Mouse (Mus musculus) embryonic facial prominence, embryonic 11.5 days (tissue): ENCODE measurements around the gene Tbc1d2. TPM values are rescaled to one million over a fixed set of nuclear protein-coding genes. Genes with fewer than 3 reads are reported as not detected.
"Not testable (repeated sequence)": the region's sequence is repeated elsewhere in the genome, so short reads cannot be mapped to it uniquely, and the experiment has no call there.

ENCODE experiments used
- ATAC-seq: fragments of 200-750 bp; cut with Nextera tagmentation; replicated peaks from 2 replicates; pipeline ENCODE4 v1.8.0; 2017; ENCODE audit warnings: low read depth; ENCODE audit not compliant: insufficient number of reproducible peaks, low FRiP score, low TSS enrichment
- DNase-seq: peaks from one replicate; pipeline ENCODE4 v3.0.0-alpha.2; 2015; ENCODE audit warnings: low spot score
- H3K27ac ChIP-seq: fragments of 300-500 bp; sonication (generic); replicated peaks from 2 replicates; pipeline ENCODE4 v1.5.1; 2014; ENCODE audit warnings: mild to moderate bottlenecking, low read depth, low read length, control low read depth
- H3K27me3 ChIP-seq: fragments of 300-500 bp; sonication (generic); 2 replicates; pipeline ENCODE4 v1.6.1; 2014; ENCODE audit warnings: mild to moderate bottlenecking, low read length, moderate library complexity, mixed read lengths; ENCODE audit not compliant: control insufficient read depth, insufficient read depth
- H3K36me3 ChIP-seq: fragments of 300-500 bp; sonication (generic); replicated peaks from 2 replicates; pipeline ENCODE4 v1.6.1; 2014; ENCODE audit warnings: low read depth, mild to moderate bottlenecking, low read length, moderate library complexity, mixed read lengths; ENCODE audit not compliant: control insufficient read depth, insufficient read depth
- H3K4me1 ChIP-seq: fragments of 300-500 bp; sonication (generic); 2 replicates; pipeline ENCODE4 v1.6.1; 2014; ENCODE audit warnings: low read length, mixed read lengths; ENCODE audit not compliant: control insufficient read depth, insufficient read depth
- H3K4me2 ChIP-seq: fragments of 300-500 bp; sonication (generic); 2 replicates; pipeline ENCODE4 v1.6.1; 2014; ENCODE audit warnings: low read depth, mild to moderate bottlenecking, control low read depth, low read length, moderate library complexity
- H3K4me3 ChIP-seq: fragments of 300-500 bp; sonication (generic); 2 replicates; pipeline ENCODE4 v1.5.1; 2014; ENCODE audit warnings: low read depth, low read length, control low read depth
- H3K9ac ChIP-seq: fragments of 300-500 bp; sonication (generic); replicated peaks from 2 replicates; pipeline ENCODE4 v1.6.1; 2014; ENCODE audit warnings: mild to moderate bottlenecking, control low read depth, low read length
- H3K9me3 ChIP-seq: fragments of 300-500 bp; sonication (generic); replicated peaks from 2 replicates; pipeline ENCODE4 v1.6.1; 2016; ENCODE audit warnings: mild to moderate bottlenecking, low read length, inconsistent platforms, mixed read lengths; ENCODE audit not compliant: control insufficient read depth
- WGBS: fragments of 180-500 bp; shearing (Covaris S2); extraction: QIAGEN DNeasy Blood & Tissue Kit; methylation state at CpG from one replicate; pipeline ENCODE4 v1.1.7; 2014; 5-methylcytosine and 5-hydroxymethylcytosine counted together
- polyA plus RNA-seq: library from polyadenylated mRNA; unstranded; fragments of >200 nt; fragmentation: Nextera tagmentation; extraction: Ambion mirVana; gene quantifications from 2 replicates; pipeline ENCODE4 v1.2.1, GENCODE M21; 2014

Gene Tbc1d2
- polyA plus RNA-seq, 1 experiment from 2014 or later, result 1.3 TPM

- not testable (repeated sequence) for H3K4me2 ChIP-seq, H3K9ac ChIP-seq, H3K4me3 ChIP-seq, H3K36me3 ChIP-seq, H3K9me3 ChIP-seq, ATAC-seq, H3K4me1 ChIP-seq, H3K27me3 ChIP-seq, H3K27ac ChIP-seq, DNase-seq
- WGBS, result 90% methylated on average over 10 of the region's 10 CpGs
Measured at GRCm38 (mm10) chr4:46637250-46637649, 12.8 kb downstream of the Tbc1d2 start.

- 82% methylated on average over 16 of the region's 16 CpGs for WGBS
- no peaks in the 10 kb centered on the region for H3K36me3 ChIP-seq
- no peak overlapping the region for H3K27ac ChIP-seq
- DNase-seq (no peak), ATAC-seq (no peak)
- no peak overlapping the region for H3K4me3 ChIP-seq
- H3K27me3 ChIP-seq, result no peaks in the 10 kb centered on the region
- H3K4me2 ChIP-seq, result no peak overlapping the region
- H3K4me1 ChIP-seq, result no peaks in the 10 kb centered on the region
- H3K9ac ChIP-seq, result no peak overlapping the region
- no peaks in the 10 kb centered on the region for H3K9me3 ChIP-seq
Measured at GRCm38 (mm10) chr4:46635702-46636430, 14.1 kb downstream of the Tbc1d2 start.

- Histone ChIP-seq H3K36me3 (no peaks in the 10 kb centered on the region), H3K4me2 (no peak overlapping the region), H3K9me3 (no peaks in the 10 kb centered on the region), H3K4me1 (no peaks in the 10 kb centered on the region), H3K27ac (no peak overlapping the region), H3K9ac (no peak overlapping the region), H3K4me3 (no peak overlapping the region), H3K27me3 (no peaks in the 10 kb centered on the region)
- WGBS, result 62% methylated on average over 6 of the region's 6 CpGs
- DNase-seq (no peak), ATAC-seq (no peak)
Measured at GRCm38 (mm10) chr4:46634881-46635280, 15.1 kb downstream of the Tbc1d2 start.

GRCm38 (mm10) chr4:46633565-46633964 lies 16.4 kb downstream of the Tbc1d2 start:
- H3K9me3 ChIP-seq, H3K27ac ChIP-seq, H3K4me1 ChIP-seq, H3K4me3 ChIP-seq, H3K36me3 ChIP-seq, ATAC-seq, H3K27me3 ChIP-seq, DNase-seq, H3K9ac ChIP-seq, H3K4me2 ChIP-seq: not testable (repeated sequence)
- 66% methylated on average over 6 of the region's 6 CpGs for WGBS

GRCm38 (mm10) chr4:46632465-46632864 lies 17.5 kb downstream of the Tbc1d2 start:
- WGBS, result 78% methylated on average over 2 of the region's 2 CpGs
- no peaks in the 10 kb centered on the region for H3K36me3 ChIP-seq
- ATAC-seq, result no peak

GRCm38 (mm10) chr4:46630390-46630789 lies 19.6 kb downstream of the Tbc1d2 start:
- Histone ChIP-seq H3K9ac (no peak overlapping the region), H3K9me3 (no peaks in the 10 kb centered on the region), H3K4me1 (no peaks in the 10 kb centered on the region; the same call in 1 of the 2 replicates), H3K4me3 (no peak overlapping the region), H3K27me3 (no peaks in the 10 kb centered on the region), H3K36me3 (no peaks in the 10 kb centered on the region), H3K4me2 (no peak overlapping the region), H3K27ac (no peak overlapping the region)
- no peak for DNase-seq
- no peak for ATAC-seq
- WGBS, result 56% methylated on average over 9 of the region's 9 CpGs

More at GRCm38 (mm10) chr4:46632465-46632864, 17.5 kb downstream of the Tbc1d2 start:
- Histone ChIP-seq H3K4me3 (no peak overlapping the region), H3K4me1 (no peaks in the 10 kb centered on the region; the same call in 1 of the 2 replicates), H3K27me3 (no peaks in the 10 kb centered on the region), H3K9me3 (no peaks in the 10 kb centered on the region), H3K27ac (no peak overlapping the region), H3K4me2 (no peak overlapping the region), H3K9ac (no peak overlapping the region)
- no peak for DNase-seq

GRCm38 (mm10) chr4:46628873-46629272 lies 21.1 kb downstream of the Tbc1d2 start:
- Histone ChIP-seq H3K36me3 (no peaks in the 10 kb centered on the region), H3K27ac (no peak overlapping the region), H3K4me3 (no peak overlapping the region), H3K9ac (no peak overlapping the region), H3K4me2 (no peak overlapping the region), H3K4me1 (no peaks in the 10 kb centered on the region; the same call in 1 of the 2 replicates), H3K27me3 (no peaks in the 10 kb centered on the region), H3K9me3 (no peaks in the 10 kb centered on the region)
- 45% methylated on average over 9 of the region's 9 CpGs for WGBS
- ATAC-seq (no peak), DNase-seq (no peak)

GRCm38 (mm10) chr4:46628081-46628480 lies 21.9 kb downstream of the Tbc1d2 start:
- Histone ChIP-seq H3K27me3 (no peaks in the 10 kb centered on the region), H3K27ac (no peak overlapping the region), H3K9ac (no peak overlapping the region), H3K4me1 (no peaks in the 10 kb centered on the region; the same call in 1 of the 2 replicates), H3K36me3 (no peaks in the 10 kb centered on the region), H3K4me3 (no peak overlapping the region), H3K9me3 (no peaks in the 10 kb centered on the region), H3K4me2 (no peak overlapping the region)
- no peak for DNase-seq
- no peak for ATAC-seq
- 86% methylated on average over 11 of the region's 11 CpGs for WGBS
